ENCODE assay signal across 7 mouse cellular contexts in genomic region chr12:75816981-75817856, GRCm38 (mm10). TPM values are rescaled to one million over a fixed set of nuclear protein-coding genes. Genes with fewer than 3 reads are reported as not detected.
A peak's percentile ranks its signal among the peaks of the same experiment; 100 is the strongest.
DNase-seq lines count a peak whose midpoint lies in the region; ATAC-seq and TF ChIP-seq lines count a peak whose summit lies in the region.

No protein-coding gene starts in this region.

- no peak overlapping the region for H3K27ac ChIP-seq in liver, adult 2 months (replicated peaks; ENCODE audit: insufficient read depth, low read depth, low read length)
- no peak overlapping the region for H3K27ac ChIP-seq in forebrain, embryonic 14.5 days (ENCODE audit: low read depth, low read length)
- H3K27ac ChIP-seq in liver, embryonic 13.5 days = no peak overlapping the region

- H3K9me3 ChIP-seq in forebrain, embryonic 14.5 days (replicated peaks; ENCODE audit: control insufficient read depth, low read length) = no peaks in the 10 kb centered on the region
- no peaks in the 10 kb centered on the region for H3K9me3 ChIP-seq in liver, embryonic 13.5 days (replicated peaks)

- H3K9ac ChIP-seq in liver, adult 2 months (ENCODE audit: low read depth, low read length) = peak overlapping the region; percentile 22
- H3K9ac ChIP-seq in forebrain, embryonic 14.5 days (ENCODE audit: low read length) = peak overlapping the region; percentile 94
- H3K9ac ChIP-seq in liver, embryonic 13.5 days = no peak overlapping the region

- no peak for TF ChIP-seq POLR2A in liver, adult 2 months (IDR thresholded peaks at IDR 0.05; ENCODE audit: extremely low read depth, insufficient read depth, low read length)

- peaks cover 10% of the 10 kb centered on the region for H3K4me1 ChIP-seq in liver, adult 2 months (ENCODE audit: control insufficient read depth, insufficient read depth, low read length)
- peaks cover 9% of the 10 kb centered on the region for H3K4me1 ChIP-seq in forebrain, embryonic 14.5 days (ENCODE audit: control insufficient read depth, insufficient read depth, low read length)
- peaks cover 21% of the 10 kb centered on the region for H3K4me1 ChIP-seq in liver, embryonic 13.5 days (replicated peaks)

- TF ChIP-seq CTCF in liver, adult 2 months (IDR thresholded peaks at IDR 0.05; ENCODE audit: low read depth, low read length) = no peak

- peak; percentile 32 for DNase-seq in liver, adult 2 months (ENCODE audit: extremely low read depth, low read depth, low spot score)
- DNase-seq in liver = no peak
- DNase-seq in forebrain, embryonic 14.5 days (ENCODE audit: low spot score) = peak; percentile 37
- no peak for DNase-seq in liver, embryonic 13.5 days
- peak; percentile 29 for DNase-seq in retina, postnatal 1 day
- no peak for DNase-seq in spleen, postnatal 36 days (ENCODE audit: low spot score in 2 of 2)

- no peaks in the 10 kb centered on the region; the same call in 1 of the 2 replicates for H3K36me3 ChIP-seq in liver, adult 2 months (ENCODE audit: control insufficient read depth, insufficient read depth, low read length)
- H3K36me3 ChIP-seq in forebrain, embryonic 14.5 days (ENCODE audit: control insufficient read depth, insufficient read depth, low read length) = no peaks in the 10 kb centered on the region
- H3K36me3 ChIP-seq in liver, embryonic 13.5 days = no peaks in the 10 kb centered on the region

- ATAC-seq in forebrain, embryonic 14.5 days = peak; percentile 9
- ATAC-seq in liver, embryonic 13.5 days (ENCODE audit: low read depth) = no peak
- no peak for ATAC-seq in megakaryocyte-erythroid progenitor cell, adult 5-6 weeks (replicated peaks; ENCODE audit: low FRiP score, low TSS enrichment, poor library complexity, severe bottlenecking)

- H3K4me2 ChIP-seq in forebrain, embryonic 14.5 days (ENCODE audit: low read length) = peak overlapping the region; percentile 82
- peak overlapping the region; percentile 88 for H3K4me2 ChIP-seq in liver, embryonic 13.5 days

- peaks cover 14% of the 10 kb centered on the region; the same call in 1 of the 2 replicates for H3K79me2 ChIP-seq in liver, adult 2 months (ENCODE audit: control insufficient read depth, insufficient read depth, low read length)

- 17% methylated on average over 25 of the region's 25 CpGs for WGBS in liver, adult 2 months
- 12% methylated on average over 25 of the region's 25 CpGs for WGBS in forebrain, embryonic 14.5 days
- 14% methylated on average over 25 of the region's 25 CpGs for WGBS in liver, embryonic 13.5 days (ENCODE audit: insufficient replicate concordance)

- H3K27me3 ChIP-seq in liver, adult 2 months (ENCODE audit: control insufficient read depth, insufficient read depth, low read length) = no peaks in the 10 kb centered on the region
- H3K27me3 ChIP-seq in forebrain, embryonic 14.5 days (replicated peaks; ENCODE audit: control insufficient read depth, insufficient read depth, low read length) = no peaks in the 10 kb centered on the region
- peaks cover 75% of the 10 kb centered on the region for H3K27me3 ChIP-seq in liver, embryonic 13.5 days

- H3K4me3 ChIP-seq in liver, adult 2 months (ENCODE audit: insufficient read depth, low read depth, low read length) = peak overlapping the region; percentile 97
- peak overlapping the region; percentile 88 for H3K4me3 ChIP-seq in forebrain, embryonic 14.5 days (ENCODE audit: low read depth, low read length)
- H3K4me3 ChIP-seq in liver, embryonic 13.5 days (replicated peaks) = peak overlapping the region; percentile 69

RNA-seq across cellular contexts. Expression of gene Syne2, which starts 0.7 kb away (rescaled TPM):
- 31.3 and 43.0 TPM in 2 replicates for total RNA-seq in liver, adult 2 months (2014; rRNA removed)
- 8.1 and 12.0 TPM in 2 replicates for polyA plus RNA-seq in liver, adult 2 months (2012; rRNA removed)
- 62.0 and 84.9 TPM in 2 replicates for polyA plus RNA-seq in forebrain, embryonic 14.5 days (2014; fragmentation: Nextera tagmentation; extraction: Ambion mirVana)
- 4.9 and 5.1 TPM in 2 replicates for polyA plus RNA-seq in liver, embryonic 13.5 days (2015; fragmentation: Nextera tagmentation; extraction: Ambion mirVana)
- total RNA-seq in megakaryocyte-erythroid progenitor cell, adult 5-6 weeks (2014; fragmentation: Nextera tagmentation) = 2.7 and 8.0 TPM in 2 replicates
- 1.2 and 5.9 TPM in 2 replicates for total RNA-seq in megakaryocyte-erythroid progenitor cell, adult 5-6 weeks (2017)

Comparison
In these comparisons a context has a peak if more than half of its experiments do, and no peak if none do; other contexts are left out.
1. DNase-seq: peak in liver, adult 2 months (single experiment), forebrain, embryonic 14.5 days (single experiment) and retina, postnatal 1 day (single experiment); none in liver (single experiment), liver, embryonic 13.5 days (single experiment) and spleen, postnatal 36 days (0 of 2).
2. Peak in every context shown above with its lines, with median percentiles within 50 percentile points of each other: H3K4me3 ChIP-seq.